Comparison of ENCODE assay signal across 8 mouse cellular contexts in genomic region chr7:131542115-131542871, GRCm38 (mm10). TPM values are rescaled to one million over a fixed set of nuclear protein-coding genes. Genes with fewer than 3 reads are reported as not detected.
DNase-seq lines count a peak whose midpoint lies in the region; ATAC-seq and TF ChIP-seq lines count a peak whose summit lies in the region.

TSS of gene Hmx3 (plus strand) at chr7:131542867.

- TF ChIP-seq CTCF in gastrocnemius, adult 2 months (IDR thresholded peaks at IDR 0.05): no peak
- no peak for TF ChIP-seq CTCF in bone marrow macrophage, adult 2 months (IDR thresholded peaks at IDR 0.05; ENCODE audit: low read depth, low read length)
- TF ChIP-seq CTCF in liver, postnatal 0 days (IDR thresholded peaks at IDR 0.05; ENCODE audit: low read depth): no peak

- peak within 1 kb of the TSS; percentile 62 for H3K4me3 ChIP-seq in gastrocnemius, adult 2 months
- H3K4me3 ChIP-seq in bone marrow macrophage, adult 2 months (ENCODE audit: insufficient read depth, low read length): peak within 1 kb of the TSS; percentile 32
- H3K4me3 ChIP-seq in hindbrain, embryonic 10.5 days: peak within 1 kb of the TSS; percentile 59
- H3K4me3 ChIP-seq in liver, postnatal 0 days (ENCODE audit: low read depth, low read length): peak within 1 kb of the TSS; percentile 41

- WGBS in hindbrain, embryonic 10.5 days: under 1% methylated on average over 57 of the region's 65 CpGs
- 2% methylated on average over 65 of the region's 65 CpGs for WGBS in liver, postnatal 0 days (ENCODE audit: insufficient replicate concordance)

- no peak for TF ChIP-seq EP300 in liver, postnatal 0 days (IDR thresholded peaks at IDR 0.05; ENCODE audit: low read depth)

- no peak within 1 kb of the TSS for H3K9ac ChIP-seq in liver, postnatal 0 days (replicated peaks)

- H3K4me2 ChIP-seq in liver, postnatal 0 days (ENCODE audit: low read depth, low read length): peak within 1 kb of the TSS; percentile 56

- intact Hi-C loops in gastrocnemius, adult 2 months (cut with DNase I): loop anchor here (10.0 kb wide), 1 partner anchor 1013 kb away; no protein-coding TSS in a partner anchor

- H3K27ac ChIP-seq in gastrocnemius, adult 2 months: no peak within 1 kb of the TSS
- no peak within 1 kb of the TSS for H3K27ac ChIP-seq in bone marrow macrophage, adult 2 months (ENCODE audit: insufficient read depth, low read depth, low read length)
- H3K27ac ChIP-seq in hindbrain, embryonic 10.5 days: peak within 1 kb of the TSS; percentile 75
- no peak within 1 kb of the TSS for H3K27ac ChIP-seq in liver, postnatal 0 days (ENCODE audit: low read depth)

- DNase-seq in gastrocnemius, adult 2 months: no peak
- DNase-seq in gastrocnemius, postnatal 10 days: no peak
- peak; percentile 76 for DNase-seq in hindbrain, embryonic 10.5 days (ENCODE audit: low spot score)
- no peak for DNase-seq in liver, postnatal 0 days
- no peak for DNase-seq in right cerebral cortex, postnatal 14 days
- DNase-seq in left cerebral cortex, adult 9 months (ENCODE audit: low spot score in 2 of 2): no peak
- no peak for DNase-seq in layer of hippocampus, adult 11-12 months (ENCODE audit: low spot score)

- ATAC-seq in liver, postnatal 0 days: no peak

- no peaks in the 10 kb centered on the region for H3K9me3 ChIP-seq in hindbrain, embryonic 10.5 days
- no peaks in the 10 kb centered on the region for H3K9me3 ChIP-seq in liver, postnatal 0 days (ENCODE audit: low read length)

- peaks cover 100% of the 10 kb centered on the region for H3K27me3 ChIP-seq in hindbrain, embryonic 10.5 days (ENCODE audit: insufficient read depth, poor library complexity, severe bottlenecking)
- peaks cover 83% of the 10 kb centered on the region for H3K27me3 ChIP-seq in liver, postnatal 0 days (ENCODE audit: insufficient read depth, low read length)

- H3K4me1 ChIP-seq in bone marrow macrophage, adult 2 months (ENCODE audit: control insufficient read depth, insufficient read depth, low read length): no peaks in the 10 kb centered on the region
- H3K4me1 ChIP-seq in hindbrain, embryonic 10.5 days (replicated peaks): peaks cover 34% of the 10 kb centered on the region
- H3K4me1 ChIP-seq in liver, postnatal 0 days (ENCODE audit: insufficient read depth): peaks cover 12% of the 10 kb centered on the region

- TF ChIP-seq POLR2A in bone marrow macrophage, adult 2 months (IDR thresholded peaks at IDR 0.05; ENCODE audit: borderline replicate concordance, low read depth, low read length): no peak

- no peaks in the 10 kb centered on the region for H3K36me3 ChIP-seq in hindbrain, embryonic 10.5 days
- no peaks in the 10 kb centered on the region for H3K36me3 ChIP-seq in liver, postnatal 0 days (replicated peaks; ENCODE audit: insufficient read depth, low read length)

RNA-seq across cellular contexts. Expression of gene Hmx3, which starts in this region (rescaled TPM):
- not detected for total RNA-seq in gastrocnemius, adult 2 months (2021)
- not detected for total RNA-seq in gastrocnemius, postnatal 10 days (2021)
- not detected in 2 replicates for polyA plus RNA-seq in bone marrow macrophage, adult 2 months (2012; ENCODE audit: insufficient read depth, insufficient read length, missing spikeins)
- polyA plus RNA-seq in hindbrain, embryonic 10.5 days (2016; fragmentation: Nextera tagmentation; extraction: Ambion mirVana): 0.61 and 0.93 TPM in 2 replicates
- not detected in 2 replicates for polyA plus RNA-seq in liver, postnatal 0 days (2015; fragmentation: Nextera tagmentation; extraction: Ambion mirVana)

Comparison
In these comparisons a context has a peak if more than half of its experiments do, and no peak if none do; other contexts are left out.
1. Peak in DNase-seq, H3K4me3 ChIP-seq and H3K27ac ChIP-seq in hindbrain, embryonic 10.5 days; RNA of the gene not detected or under 1 TPM.